Comparison of ENCODE assay signal across 23 mouse cellular contexts in genomic region chr7:135646976-135647375, GRCm38 (mm10).
DNase-seq lines count a peak whose midpoint lies in the region; ATAC-seq and TF ChIP-seq lines count a peak whose summit lies in the region.
"Had no signal": no experiment of that assay in that cellular context is flagged by ENCODE, and none has a peak within 500 bp of the region (broad histone marks: within the 10 kb centered on the region; RNA-seq: fewer than 3 reads in every experiment).

No protein-coding gene starts in this region.

- peak; percentile 53 for DNase-seq in lung, embryonic 14.5 days
- DNase-seq in lung, adult 18-20 months: no peak
- DNase-seq in thymus, adult 2 months: peak; percentile 56
- no peak for DNase-seq in ovary, postnatal 10 days (ENCODE audit: low spot score)
- no peak for DNase-seq in limb, embryonic 10.5 days (ENCODE audit: low spot score)
- DNase-seq: adrenal gland, postnatal 25 days; cerebellum, adult 9-11 months; gastrocnemius, postnatal 10 days; heart, postnatal 14 days; kidney, adult 9 months; kidney, postnatal 14 days; liver, embryonic 13.5 days; lung, postnatal 4 days; retina, postnatal 1 day; right cerebral cortex, postnatal 25 days had no signal

- no peaks in the 10 kb centered on the region for H3K27me3 ChIP-seq in lung, embryonic 14.5 days (ENCODE audit: insufficient read depth, low read length)
- no peaks in the 10 kb centered on the region for H3K27me3 ChIP-seq in thymus, adult 2 months (ENCODE audit: control insufficient read depth, insufficient read depth, low read length)
- H3K27me3 ChIP-seq in limb, embryonic 10.5 days (ENCODE audit: low read depth, poor library complexity, severe bottlenecking): no peaks in the 10 kb centered on the region
- H3K27me3 ChIP-seq: embryonic facial prominence, embryonic 15.5 days; heart, embryonic 13.5 days; limb, embryonic 13.5 days; liver, embryonic 13.5 days had no signal

- H3K4me2 ChIP-seq in lung, embryonic 14.5 days: no peak overlapping the region
- H3K4me2 ChIP-seq: embryonic facial prominence, embryonic 15.5 days; heart, embryonic 13.5 days; limb, embryonic 13.5 days; liver, embryonic 13.5 days had no signal

- 54% methylated on average over 6 of the region's 6 CpGs for WGBS in lung, embryonic 14.5 days
- WGBS in bone marrow, adult 2 months: 60% methylated on average over 6 of the region's 6 CpGs
- WGBS in thymus, adult 2 months: 24% methylated on average over 6 of the region's 6 CpGs
- WGBS in limb, embryonic 10.5 days: 82% methylated on average over 6 of the region's 6 CpGs

- peak; percentile 32; the same call in 1 of the 2 replicates for ATAC-seq in lung, embryonic 14.5 days (ENCODE audit: insufficient read depth)
- no peak for ATAC-seq in erythroblast, adult 5-6 weeks (replicated peaks; ENCODE audit: low FRiP score, poor library complexity, severe bottlenecking)
- ATAC-seq: forebrain, embryonic 16.5 days had no signal

- H3K27ac ChIP-seq in lung, embryonic 14.5 days (ENCODE audit: low read depth): no peak overlapping the region
- peak overlapping the region; percentile 61 for H3K27ac ChIP-seq in bone marrow, adult 2 months (ENCODE audit: control insufficient read depth, insufficient read depth, low read depth, low read length, poor library complexity)
- H3K27ac ChIP-seq in thymus, adult 2 months (ENCODE audit: control insufficient read depth, insufficient read depth, low read length): peak overlapping the region; percentile 84
- no peak overlapping the region for H3K27ac ChIP-seq in limb, embryonic 10.5 days
- H3K27ac ChIP-seq: embryonic facial prominence, embryonic 15.5 days; heart, embryonic 13.5 days; layer of hippocampus, adult 2 months; limb, embryonic 13.5 days; liver, embryonic 13.5 days; midbrain, embryonic 10.5 days had no signal

- no peak for TF ChIP-seq CTCF in lung, embryonic 14.5 days (IDR thresholded peaks at IDR 0.05; ENCODE audit: low read depth)
- no peak for TF ChIP-seq CTCF in bone marrow, adult 2 months (IDR thresholded peaks at IDR 0.05; ENCODE audit: control insufficient read depth, insufficient read depth, low read length)
- no peak for TF ChIP-seq CTCF in thymus, adult 2 months (IDR thresholded peaks at IDR 0.05; ENCODE audit: borderline replicate concordance, control insufficient read depth, extremely low read depth, insufficient read depth, low read length, poor library complexity)

- TF ChIP-seq POLR2A in bone marrow, adult 2 months (IDR thresholded peaks at IDR 0.05; ENCODE audit: borderline replicate concordance, control insufficient read depth, low read depth, low read length): no peak
- TF ChIP-seq POLR2A in thymus, adult 2 months (IDR thresholded peaks at IDR 0.05; ENCODE audit: control insufficient read depth, extremely low read depth, insufficient read depth, low read length, poor library complexity): no peak

- H3K36me3 ChIP-seq in lung, embryonic 14.5 days (ENCODE audit: insufficient read depth): no peaks in the 10 kb centered on the region
- 0 out of 2 replicates have a peak, but pooled peaks cover 10% of the 10 kb centered on the region for H3K36me3 ChIP-seq in thymus, adult 2 months (ENCODE audit: control insufficient read depth, insufficient read depth, low read length)
- H3K36me3 ChIP-seq in limb, embryonic 10.5 days: no peaks in the 10 kb centered on the region
- H3K36me3 ChIP-seq: embryonic facial prominence, embryonic 15.5 days; heart, embryonic 13.5 days; limb, embryonic 13.5 days; midbrain, embryonic 10.5 days had no signal

- no peak overlapping the region for H3K4me3 ChIP-seq in lung, embryonic 14.5 days (ENCODE audit: low read depth, low read length)
- H3K4me3 ChIP-seq in bone marrow, adult 2 months (replicated peaks; ENCODE audit: control insufficient read depth, low read depth, low read length): no peak overlapping the region
- H3K4me3 ChIP-seq in thymus, adult 2 months (ENCODE audit: control insufficient read depth, insufficient read depth, low read length): no peak overlapping the region
- H3K4me3 ChIP-seq in limb, embryonic 10.5 days: no peak overlapping the region
- H3K4me3 ChIP-seq: embryonic facial prominence, embryonic 15.5 days; heart, embryonic 13.5 days; layer of hippocampus, adult 2 months; limb, embryonic 13.5 days; liver, embryonic 13.5 days; midbrain, embryonic 10.5 days had no signal

- H3K4me1 ChIP-seq in lung, embryonic 14.5 days (ENCODE audit: insufficient read depth): no peaks in the 10 kb centered on the region
- peaks cover 8% of the 10 kb centered on the region; the same call in 1 of the 2 replicates for H3K4me1 ChIP-seq in bone marrow, adult 2 months (ENCODE audit: control insufficient read depth, insufficient read depth, low read length)
- H3K4me1 ChIP-seq in thymus, adult 2 months (replicated peaks; ENCODE audit: control insufficient read depth, insufficient read depth, low read length): peaks cover 36% of the 10 kb centered on the region
- H3K4me1 ChIP-seq in limb, embryonic 10.5 days: peaks cover 8% of the 10 kb centered on the region
- H3K4me1 ChIP-seq: heart, embryonic 13.5 days; midbrain, embryonic 10.5 days had no signal

- no peaks in the 10 kb centered on the region for H3K9me3 ChIP-seq in lung, embryonic 14.5 days (ENCODE audit: low read depth, low read length)
- H3K9me3 ChIP-seq in limb, embryonic 10.5 days (replicated peaks): no peaks in the 10 kb centered on the region
- H3K9me3 ChIP-seq: heart, embryonic 13.5 days; liver, embryonic 13.5 days had no signal

- H3K9ac ChIP-seq in lung, embryonic 14.5 days: no peak overlapping the region
- H3K9ac ChIP-seq: embryonic facial prominence, embryonic 15.5 days; heart, embryonic 13.5 days; limb, embryonic 13.5 days; liver, embryonic 13.5 days had no signal

Comparison
In these comparisons a context has a peak if more than half of its experiments do, and no peak if none do; other contexts are left out.
1. DNase-seq: peak in lung, embryonic 14.5 days (single experiment) and thymus, adult 2 months (single experiment); none in lung, adult 18-20 months (0 of 2), ovary, postnatal 10 days (single experiment) and limb, embryonic 10.5 days (single experiment).
2. H3K27ac ChIP-seq: peak in bone marrow, adult 2 months (single experiment) and thymus, adult 2 months (single experiment); none in lung, embryonic 14.5 days (single experiment) and limb, embryonic 10.5 days (single experiment).